Comparison of ENCODE assay signal across 8 mouse cellular contexts in the genomic region with DNA sequence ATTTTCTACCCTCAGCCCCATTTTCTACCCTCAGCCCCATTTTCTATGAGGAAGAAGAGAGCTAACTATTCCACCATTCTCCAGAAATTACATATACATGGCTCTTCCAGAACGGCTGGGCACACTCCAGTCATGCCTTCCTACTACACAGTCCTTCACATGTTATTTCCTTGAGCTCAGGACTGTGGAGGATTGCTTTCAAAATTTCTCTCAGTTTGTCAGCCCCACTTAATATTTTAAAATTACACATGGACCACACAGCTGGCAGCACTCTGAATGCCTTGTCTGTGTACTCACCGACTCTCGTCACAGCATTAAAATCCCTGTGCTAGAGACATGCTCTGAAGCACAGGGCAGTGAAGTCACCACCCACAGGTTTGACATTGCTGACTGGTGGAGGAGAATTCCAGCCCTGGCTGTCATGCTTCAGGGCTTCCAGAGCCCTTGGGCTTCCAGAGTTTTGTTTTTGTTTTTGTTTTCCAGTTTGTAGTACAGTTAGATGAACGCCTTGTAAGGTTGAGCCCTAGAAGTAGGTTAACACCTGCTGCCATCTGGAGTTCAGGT. TPM values are rescaled to one million over a fixed set of nuclear protein-coding genes. Genes with fewer than 3 reads are reported as not detected.
DNase-seq lines count a peak whose midpoint lies in the region; ATAC-seq and TF ChIP-seq lines count a peak whose summit lies in the region.

No protein-coding gene starts in this region.

- peak overlapping the region; percentile 81 for H3K4me3 ChIP-seq in lung, embryonic 14.5 days (ENCODE audit: low read depth, low read length)
- peak overlapping the region; percentile 78 for H3K4me3 ChIP-seq in forebrain, embryonic 15.5 days
- peak overlapping the region; percentile 61 for H3K4me3 ChIP-seq in neural tube, embryonic 14.5 days (ENCODE audit: low read depth, low read length)

- 0 out of 2 replicates have a peak, but pooled peaks cover 5% of the 10 kb centered on the region for H3K4me1 ChIP-seq in lung, embryonic 14.5 days (ENCODE audit: insufficient read depth)
- peaks cover 29% of the 10 kb centered on the region for H3K4me1 ChIP-seq in forebrain, embryonic 15.5 days
- peaks cover 19% of the 10 kb centered on the region for H3K4me1 ChIP-seq in neural tube, embryonic 14.5 days (ENCODE audit: control insufficient read depth, insufficient read depth, low read length)

- H3K27me3 ChIP-seq in lung, embryonic 14.5 days (ENCODE audit: insufficient read depth, low read length): no peaks in the 10 kb centered on the region
- no peaks in the 10 kb centered on the region for H3K27me3 ChIP-seq in forebrain, embryonic 15.5 days
- H3K27me3 ChIP-seq in neural tube, embryonic 14.5 days (ENCODE audit: control insufficient read depth, insufficient read depth, low read length): no peaks in the 10 kb centered on the region

- 36% methylated on average over 4 of the region's 4 CpGs for WGBS in lung, embryonic 14.5 days
- 43% methylated on average over 4 of the region's 4 CpGs for WGBS in forebrain, embryonic 15.5 days
- WGBS in neural tube, embryonic 14.5 days: 36% methylated on average over 4 of the region's 4 CpGs

- no peak overlapping the region for H3K27ac ChIP-seq in lung, embryonic 14.5 days (ENCODE audit: low read depth)
- H3K27ac ChIP-seq in forebrain, embryonic 15.5 days (replicated peaks): peak overlapping the region; percentile 85; the same call in 1 of the 2 replicates
- peak overlapping the region; percentile 68; the same call in 1 of the 2 replicates for H3K27ac ChIP-seq in neural tube, embryonic 14.5 days (ENCODE audit: low read depth, low read length)

- no peak overlapping the region for H3K9ac ChIP-seq in lung, embryonic 14.5 days
- peak overlapping the region; percentile 87 for H3K9ac ChIP-seq in forebrain, embryonic 15.5 days (replicated peaks)
- peak overlapping the region; percentile 65 for H3K9ac ChIP-seq in neural tube, embryonic 14.5 days (replicated peaks; ENCODE audit: low read depth, low read length)

- TF ChIP-seq CTCF in lung, embryonic 14.5 days (IDR thresholded peaks at IDR 0.05; ENCODE audit: low read depth): no peak

- no peak for DNase-seq in lung, embryonic 14.5 days
- DNase-seq in lung, postnatal 10 days: no peak
- DNase-seq in kidney, postnatal 25 days: peak; percentile 66 to 81
- DNase-seq in c-Kit-positive CD71-positive TER-119-positive erythroid progenitor cells, embryonic 14.5 days (ENCODE audit: low spot score): no peak
- no peak for DNase-seq in adrenal gland, postnatal 4 days (ENCODE audit: low spot score in 2 of 2)
- no peak for DNase-seq in spleen, postnatal 14 days (ENCODE audit: low spot score in 2 of 2)

- H3K36me3 ChIP-seq in lung, embryonic 14.5 days (ENCODE audit: insufficient read depth): peaks cover 18% of the 10 kb centered on the region
- H3K36me3 ChIP-seq in forebrain, embryonic 15.5 days: peaks cover 24% of the 10 kb centered on the region
- H3K36me3 ChIP-seq in neural tube, embryonic 14.5 days (ENCODE audit: control insufficient read depth, insufficient read depth, low read length): peaks cover 18% of the 10 kb centered on the region

- H3K9me3 ChIP-seq in lung, embryonic 14.5 days (ENCODE audit: low read depth, low read length): no peaks in the 10 kb centered on the region
- no peaks in the 10 kb centered on the region for H3K9me3 ChIP-seq in forebrain, embryonic 15.5 days
- H3K9me3 ChIP-seq in neural tube, embryonic 14.5 days (ENCODE audit: control insufficient read depth, low read length): no peaks in the 10 kb centered on the region

- ATAC-seq in lung, embryonic 14.5 days (ENCODE audit: insufficient read depth): 0 out of 2 replicates have a peak, but pooled peaks have one; percentile 25
- peak; percentile 15; the same call in 1 of the 2 replicates for ATAC-seq in forebrain, embryonic 15.5 days (replicated peaks)
- peak; percentile 12 for ATAC-seq in neural tube, embryonic 14.5 days (ENCODE audit: low read depth)

- peak overlapping the region; percentile 87 for H3K4me2 ChIP-seq in lung, embryonic 14.5 days
- H3K4me2 ChIP-seq in forebrain, embryonic 15.5 days (replicated peaks): peak overlapping the region; percentile 59
- H3K4me2 ChIP-seq in neural tube, embryonic 14.5 days (ENCODE audit: low read depth, low read length): peak overlapping the region; percentile 78

RNA-seq across cellular contexts. Expression of a gene that starts 1.7 kb away (rescaled TPM):
- polyA plus RNA-seq in lung, embryonic 14.5 days (2014; fragmentation: Nextera tagmentation; extraction: Ambion mirVana): 12.4 and 12.5 TPM in 2 replicates
- 186 and 197 TPM in 2 replicates for polyA plus RNA-seq in forebrain, embryonic 15.5 days (2015; fragmentation: Nextera tagmentation; extraction: Ambion mirVana)
- polyA plus RNA-seq in neural tube, embryonic 14.5 days (2014; fragmentation: Nextera tagmentation; extraction: Ambion mirVana): 60.2 and 60.6 TPM in 2 replicates
- total RNA-seq in adrenal gland, postnatal 4 days (2021): 100 to 1,000 TPM; 135 to 141 TPM

RNA-seq across cellular contexts. Expression of a gene that starts 22.4 kb away (rescaled TPM):
- 0.47 and 0.55 TPM in 2 replicates for polyA plus RNA-seq in lung, embryonic 14.5 days (2014; fragmentation: Nextera tagmentation; extraction: Ambion mirVana)
- polyA plus RNA-seq in forebrain, embryonic 15.5 days (2015; fragmentation: Nextera tagmentation; extraction: Ambion mirVana): not detected in 2 replicates
- polyA plus RNA-seq in neural tube, embryonic 14.5 days (2014; fragmentation: Nextera tagmentation; extraction: Ambion mirVana): 0.33 TPM in 1 of 2 replicates, not detected in the other
- total RNA-seq in adrenal gland, postnatal 4 days (2021): 10 to 100 TPM in 1 of 2 experiments, under 1 TPM in 1; 0.96 to 31.1 TPM

RNA-seq across cellular contexts. Expression of a gene that starts 27.7 kb away (rescaled TPM):
- 0.18 and 0.21 TPM in 2 replicates for polyA plus RNA-seq in lung, embryonic 14.5 days (2014; fragmentation: Nextera tagmentation; extraction: Ambion mirVana)
- not detected in 2 replicates for polyA plus RNA-seq in forebrain, embryonic 15.5 days (2015; fragmentation: Nextera tagmentation; extraction: Ambion mirVana)
- polyA plus RNA-seq in neural tube, embryonic 14.5 days (2014; fragmentation: Nextera tagmentation; extraction: Ambion mirVana): not detected in 2 replicates
- total RNA-seq in adrenal gland, postnatal 4 days (2021): under 1 TPM; 0.36 to 0.65 TPM

RNA-seq across cellular contexts. Expression of a gene that starts 43.0 kb away (rescaled TPM):
- polyA plus RNA-seq in lung, embryonic 14.5 days (2014; fragmentation: Nextera tagmentation; extraction: Ambion mirVana): not detected in 2 replicates
- polyA plus RNA-seq in forebrain, embryonic 15.5 days (2015; fragmentation: Nextera tagmentation; extraction: Ambion mirVana): not detected in 2 replicates
- not detected in 2 replicates for polyA plus RNA-seq in neural tube, embryonic 14.5 days (2014; fragmentation: Nextera tagmentation; extraction: Ambion mirVana)
- not detected for total RNA-seq in adrenal gland, postnatal 4 days (2021)

RNA-seq across cellular contexts. Expression of a gene that starts 56.9 kb away (rescaled TPM):
- not detected in 2 replicates for polyA plus RNA-seq in lung, embryonic 14.5 days (2014; fragmentation: Nextera tagmentation; extraction: Ambion mirVana)
- polyA plus RNA-seq in forebrain, embryonic 15.5 days (2015; fragmentation: Nextera tagmentation; extraction: Ambion mirVana): not detected in 2 replicates
- not detected in 2 replicates for polyA plus RNA-seq in neural tube, embryonic 14.5 days (2014; fragmentation: Nextera tagmentation; extraction: Ambion mirVana)
- total RNA-seq in adrenal gland, postnatal 4 days (2021): 1 to 10 TPM in 1 of 2 experiments, under 1 TPM in 1; 0.56 to 1.1 TPM

Comparison
In these comparisons a context has a peak if more than half of its experiments do, and no peak if none do; other contexts are left out.
1. DNase-seq: peak in kidney, postnatal 25 days (2 of 2); none in lung, embryonic 14.5 days (single experiment), lung, postnatal 10 days (single experiment), c-Kit-positive CD71-positive TER-119-positive erythroid progenitor cells, embryonic 14.5 days (single experiment), adrenal gland, postnatal 4 days (0 of 2) and spleen, postnatal 14 days (0 of 2).
2. Peak in every context shown above with its lines, with median percentiles within 50 percentile points of each other: ATAC-seq, H3K4me2 ChIP-seq and H3K4me3 ChIP-seq.